14 mouse cellular contexts compared by ENCODE assay signal in the genomic region with DNA sequence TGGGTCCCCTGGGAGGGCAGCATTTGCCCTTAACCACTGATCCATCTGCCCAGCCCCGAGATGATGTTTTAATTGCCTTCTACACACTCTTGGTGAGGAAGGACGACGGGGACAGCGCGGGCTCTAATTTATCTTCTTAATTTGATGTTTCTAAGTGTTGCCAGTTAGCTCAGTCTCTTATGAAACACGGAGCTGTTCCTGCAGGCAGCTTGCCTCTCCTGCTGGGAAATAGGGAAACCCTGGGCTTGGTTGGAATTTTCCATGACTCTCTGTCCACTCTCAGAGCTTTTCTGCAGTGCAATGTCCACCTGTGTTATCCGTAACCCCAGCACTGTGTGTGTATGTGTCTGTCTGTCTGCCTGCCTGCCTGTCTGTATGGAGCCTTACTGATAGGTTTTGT. TPM values are rescaled to one million over a fixed set of nuclear protein-coding genes. Genes with fewer than 3 reads are reported as not detected.
DNase-seq lines count a peak whose midpoint lies in the region; ATAC-seq and TF ChIP-seq lines count a peak whose summit lies in the region.
"Had no signal": no experiment of that assay in that cellular context is flagged by ENCODE, and none has a peak within 500 bp of the region (broad histone marks: within the 10 kb centered on the region; RNA-seq: fewer than 3 reads in every experiment).

No protein-coding gene starts in this region.

- H3K4me2 ChIP-seq in forebrain, embryonic 15.5 days (replicated peaks), result no peak overlapping the region
- H3K4me2 ChIP-seq in kidney, embryonic 15.5 days, result no peak overlapping the region

- no peak for TF ChIP-seq CTCF in thymus, adult 2 months (IDR thresholded peaks at IDR 0.05; ENCODE audit: borderline replicate concordance, control insufficient read depth, extremely low read depth, insufficient read depth, low read length, poor library complexity)

- H3K27me3 ChIP-seq in forebrain, embryonic 15.5 days, result no peaks in the 10 kb centered on the region
- no peaks in the 10 kb centered on the region for H3K27me3 ChIP-seq in forebrain, embryonic 10.5 days (ENCODE audit: poor library complexity, severe bottlenecking)
- no peaks in the 10 kb centered on the region for H3K27me3 ChIP-seq in kidney, embryonic 15.5 days
- H3K27me3 ChIP-seq in thymus, adult 2 months (ENCODE audit: control insufficient read depth, insufficient read depth, low read length), result no peaks in the 10 kb centered on the region

- no peak for TF ChIP-seq POLR2A in thymus, adult 2 months (IDR thresholded peaks at IDR 0.05; ENCODE audit: control insufficient read depth, extremely low read depth, insufficient read depth, low read length, poor library complexity)

- peak overlapping the region; percentile 3; the same call in 1 of the 2 replicates for H3K27ac ChIP-seq in forebrain, embryonic 15.5 days (replicated peaks)
- no peak overlapping the region for H3K27ac ChIP-seq in forebrain, embryonic 10.5 days
- no peak overlapping the region for H3K27ac ChIP-seq in kidney, embryonic 15.5 days
- no peak overlapping the region for H3K27ac ChIP-seq in thymus, adult 2 months (ENCODE audit: control insufficient read depth, insufficient read depth, low read length)
- H3K27ac ChIP-seq: liver, embryonic 14.5 days had no signal

- no peak overlapping the region for H3K4me3 ChIP-seq in forebrain, embryonic 15.5 days
- no peak overlapping the region for H3K4me3 ChIP-seq in forebrain, embryonic 10.5 days
- no peak overlapping the region for H3K4me3 ChIP-seq in kidney, embryonic 15.5 days (replicated peaks)
- no peak overlapping the region for H3K4me3 ChIP-seq in thymus, adult 2 months (ENCODE audit: control insufficient read depth, insufficient read depth, low read length)

- ATAC-seq in forebrain, embryonic 15.5 days (replicated peaks), result no peak
- ATAC-seq in kidney, embryonic 15.5 days (replicated peaks; ENCODE audit: low FRiP score), result no peak
- ATAC-seq: CD4-positive, CD25-positive, alpha-beta regulatory T cell, adult 4 months had no signal

- H3K9me3 ChIP-seq in forebrain, embryonic 15.5 days, result no peaks in the 10 kb centered on the region
- H3K9me3 ChIP-seq in forebrain, embryonic 10.5 days, result no peaks in the 10 kb centered on the region
- no peaks in the 10 kb centered on the region for H3K9me3 ChIP-seq in kidney, embryonic 15.5 days (replicated peaks)

- no peak overlapping the region for H3K9ac ChIP-seq in forebrain, embryonic 15.5 days (replicated peaks)
- H3K9ac ChIP-seq in kidney, embryonic 15.5 days, result no peak overlapping the region
- H3K9ac ChIP-seq: liver, embryonic 14.5 days had no signal

- H3K4me1 ChIP-seq in forebrain, embryonic 15.5 days, result peaks cover 35% of the 10 kb centered on the region
- H3K4me1 ChIP-seq in forebrain, embryonic 10.5 days, result peaks cover 13% of the 10 kb centered on the region
- H3K4me1 ChIP-seq in kidney, embryonic 15.5 days, result peaks cover 9% of the 10 kb centered on the region
- no peaks in the 10 kb centered on the region for H3K4me1 ChIP-seq in thymus, adult 2 months (replicated peaks; ENCODE audit: control insufficient read depth, insufficient read depth, low read length)

- peaks cover 28% of the 10 kb centered on the region for H3K36me3 ChIP-seq in forebrain, embryonic 15.5 days
- H3K36me3 ChIP-seq in forebrain, embryonic 10.5 days (replicated peaks), result peaks cover 26% of the 10 kb centered on the region
- H3K36me3 ChIP-seq in kidney, embryonic 15.5 days, result peaks cover 32% of the 10 kb centered on the region
- peaks cover 26% of the 10 kb centered on the region for H3K36me3 ChIP-seq in thymus, adult 2 months (ENCODE audit: control insufficient read depth, insufficient read depth, low read length)

- no peak for DNase-seq in forebrain, embryonic 10.5 days (ENCODE audit: extremely low spot score, low spot score)
- peak; percentile 48 for DNase-seq in kidney, adult 9 months
- DNase-seq in adipocyte (ENCODE audit: low spot score), result peak; percentile 69
- peak; percentile 66 to 74 for DNase-seq in cerebellum, postnatal 25 days
- DNase-seq in Muller cell, postnatal 12 days (ENCODE audit: inconsistent ontology term), result no peak
- no peak for DNase-seq in thymus, adult 2 months
- DNase-seq: adrenal gland, postnatal 14 days; gastrocnemius, postnatal 25 days; heart, postnatal 4 days; kidney, postnatal 10 days had no signal

- WGBS in forebrain, embryonic 15.5 days, result 76% methylated on average over 7 of the region's 7 CpGs
- WGBS in forebrain, embryonic 10.5 days, result 90% methylated on average over 7 of the region's 7 CpGs
- WGBS in kidney, embryonic 15.5 days, result 51% methylated on average over 7 of the region's 7 CpGs
- WGBS in thymus, adult 2 months, result 96% methylated on average over 7 of the region's 7 CpGs

RNA-seq across cellular contexts. Expression of a gene that starts 22.0 kb away (rescaled TPM):
- 14.9 and 16.8 TPM in 2 replicates for polyA plus RNA-seq in forebrain, embryonic 15.5 days (2015; fragmentation: Nextera tagmentation; extraction: Ambion mirVana)
- 1.7 and 2.5 TPM in 2 replicates for polyA plus RNA-seq in forebrain, embryonic 10.5 days (2016; fragmentation: Nextera tagmentation; extraction: Ambion mirVana)
- 7.0 and 9.0 TPM in 2 replicates for polyA plus RNA-seq in kidney, embryonic 15.5 days (2015; fragmentation: Nextera tagmentation; extraction: Ambion mirVana)
- 6.7 and 8.0 TPM in 2 replicates for polyA plus RNA-seq in thymus, adult 2 months (2012; rRNA removed)

RNA-seq across cellular contexts. Expression of a gene that starts 30.4 kb away (rescaled TPM):
- polyA plus RNA-seq in forebrain, embryonic 15.5 days (2015; fragmentation: Nextera tagmentation; extraction: Ambion mirVana), result 140 TPM in 2 replicates
- 104 and 109 TPM in 2 replicates for polyA plus RNA-seq in forebrain, embryonic 10.5 days (2016; fragmentation: Nextera tagmentation; extraction: Ambion mirVana)
- polyA plus RNA-seq in kidney, embryonic 15.5 days (2015; fragmentation: Nextera tagmentation; extraction: Ambion mirVana), result 211 and 224 TPM in 2 replicates
- polyA plus RNA-seq in thymus, adult 2 months (2012; rRNA removed), result 279 and 354 TPM in 2 replicates

Comparison
In these comparisons a context has a peak if more than half of its experiments do, and no peak if none do; other contexts are left out.
1. DNase-seq: peak in kidney, adult 9 months (single experiment), adipocyte (single experiment) and cerebellum, postnatal 25 days (2 of 2); none in forebrain, embryonic 10.5 days (single experiment), Muller cell, postnatal 12 days (single experiment) and thymus, adult 2 months (single experiment).